Mouse (Mus musculus): ENCODE measurements around the gene Ccnc.
"Not testable (repeated sequence)": the region's sequence is repeated elsewhere in the genome, so short reads cannot be mapped to it uniquely, and the experiment has no call there.

Ccnc gene

GRCm38 (mm10) chr4:21726912-21727614 lies 438 bp upstream of the Ccnc start:
- DNase-seq (ENCODE audit: low read depth, low spot score) = peak; percentile 43

GRCm38 (mm10) chr4:21739169-21739568 lies 11.7 kb downstream of the Ccnc start:
- DNase-seq (ENCODE audit: low read depth, low spot score) = no peak

- DNase-seq (ENCODE audit: low read depth, low spot score) = not testable (repeated sequence)
These were observed 16.6 kb downstream of the Ccnc start for GRCm38 (mm10) chr4:21744142-21744541.

GRCm38 (mm10) chr4:21745723-21746122 lies 18.2 kb downstream of the Ccnc start:
- DNase-seq (ENCODE audit: low read depth, low spot score) = no peak

GRCm38 (mm10) chr4:21755123-21755789 lies 27.8 kb downstream of the Ccnc start:
- DNase-seq (ENCODE audit: low read depth, low spot score) = no peak

GRCm38 (mm10) chr4:21758860-21759259 lies 31.4 kb downstream of the Ccnc start:
- no peak for DNase-seq (ENCODE audit: low read depth, low spot score)

- DNase-seq (ENCODE audit: low read depth, low spot score) = no peak
These were observed 34.1 kb downstream of the Ccnc start for GRCm38 (mm10) chr4:21761416-21762160.

GRCm38 (mm10) chr4:21763827-21764226 lies 36.3 kb downstream of the Ccnc start:
- DNase-seq (ENCODE audit: low read depth, low spot score) = no peak

- no peak for DNase-seq (ENCODE audit: low read depth, low spot score)
These were observed 38.8 kb downstream of the Ccnc start for GRCm38 (mm10) chr4:21766171-21766862.

GRCm38 (mm10) chr4:21766863-21767304 lies 39.4 kb downstream of the Ccnc start, which contains the start of the genes Usp45 and Tstd3:
Usp45 (plus strand) TSS chr4:21767156.
Tstd3 (minus strand) TSS chr4:21767212.
- DNase-seq (ENCODE audit: low read depth, low spot score) = peak; percentile 64

- no peak for DNase-seq (ENCODE audit: low read depth, low spot score)
These were observed 43.6 kb downstream of the Ccnc start for GRCm38 (mm10) chr4:21771064-21771463.

- DNase-seq (ENCODE audit: low read depth, low spot score) = no peak
These were observed 44.8 kb downstream of the Ccnc start for GRCm38 (mm10) chr4:21772306-21772705.

GRCm38 (mm10) chr4:21776091-21776945 lies 48.8 kb downstream of the Ccnc start:
- peak; percentile 84 for DNase-seq (ENCODE audit: low read depth, low spot score)

GRCm38 (mm10) chr4:21776946-21777265 lies 49.4 kb downstream of the Ccnc start:
- DNase-seq (ENCODE audit: low read depth, low spot score) = no peak

GRCm38 (mm10) chr4:21780816-21781726 lies 53.6 kb downstream of the Ccnc start:
- DNase-seq (ENCODE audit: low read depth, low spot score) = no peak

GRCm38 (mm10) chr4:21786268-21786667 lies 58.8 kb downstream of the Ccnc start:
- no peak for DNase-seq (ENCODE audit: low read depth, low spot score)

GRCm38 (mm10) chr4:21788903-21789302 lies 61.4 kb downstream of the Ccnc start:
- no peak for DNase-seq (ENCODE audit: low read depth, low spot score)

- DNase-seq (ENCODE audit: low read depth, low spot score) = no peak
These were observed 62.3 kb downstream of the Ccnc start for GRCm38 (mm10) chr4:21789836-21790235.

- no peak for DNase-seq (ENCODE audit: low read depth, low spot score)
These were observed 66.1 kb downstream of the Ccnc start for GRCm38 (mm10) chr4:21793631-21794030.

GRCm38 (mm10) chr4:21801013-21801412 lies 73.5 kb downstream of the Ccnc start:
- no peak for DNase-seq (ENCODE audit: low read depth, low spot score)

Measured in embryo, embryonic 11.5 days (tissue).